Mouse (Mus musculus): ENCODE data around the gene Col19a1.

GRCm38 (mm10) chr1:24230428-24230827 lies 356.8 kb downstream of the Col19a1 start:
- no peak for TF ChIP-seq CTCF (IDR thresholded peaks at IDR 0.05; ENCODE audit: insufficient read depth, low read depth, low read length)
- TF ChIP-seq POLR2A (IDR thresholded peaks at IDR 0.05; ENCODE audit: insufficient read depth, low read depth, low read length), result no peak
